Mouse (Mus musculus) heart, embryonic 14.5 days (tissue): ENCODE results near the gene Gen1. TPM values are rescaled to one million over a fixed set of nuclear protein-coding genes. Genes with fewer than 3 reads are reported as not detected.

Experiments
- ATAC-seq: fragments of 200-750 bp; cut with Nextera tagmentation; 2 replicates; pipeline ENCODE4 v1.8.0; 2017; ENCODE audit warnings: low read depth, moderate TSS enrichment; ENCODE audit not compliant: insufficient number of reproducible peaks, insufficient read depth, low FRiP score
- H3K27ac ChIP-seq, 2 experiments: fragments of 200-500 bp in 1 of 2; fragments of 300-500 bp in 1 of 2; sonication (generic) in 1 of 2; replicated peaks in 1 of 2; 2 replicates each; pipeline ENCODE4 v1.5.1; 2012 to 2014; ENCODE audit warnings: low read depth in 2 of 2, low read length in 2 of 2, control low read depth in 1 of 2, mild to moderate bottlenecking in 1 of 2, mixed read lengths in 1 of 2; ENCODE audit not compliant: control insufficient read depth in 1 of 2, insufficient read depth in 1 of 2
- H3K27me3 ChIP-seq: fragments of 300-500 bp; sonication (generic); 2 replicates; pipeline ENCODE4 v1.6.1; 2014; ENCODE audit warnings: mild to moderate bottlenecking, low read length, control low read depth; ENCODE audit not compliant: control insufficient read depth, insufficient read depth
- H3K36me3 ChIP-seq: fragments of 300-500 bp; sonication (generic); 2 replicates; pipeline ENCODE4 v1.6.1; 2014; ENCODE audit warnings: mild to moderate bottlenecking, control low read depth, low read length, mixed read lengths; ENCODE audit not compliant: control insufficient read depth, insufficient read depth
- H3K4me1 ChIP-seq, 2 experiments: fragments of 200-500 bp in 1 of 2; fragments of 300-500 bp in 1 of 2; sonication (generic) in 1 of 2; 2 replicates each; pipeline ENCODE4 v1.6.1; 2012 to 2014; ENCODE audit warnings: low read length in 2 of 2, control low read depth in 1 of 2, mixed read lengths in 1 of 2; ENCODE audit not compliant: control insufficient read depth in 2 of 2, insufficient read depth in 2 of 2
- H3K4me2 ChIP-seq: fragments of 300-500 bp; sonication (generic); 2 replicates; pipeline ENCODE4 v1.6.1; 2014; ENCODE audit warnings: mild to moderate bottlenecking, low read length
- H3K4me3 ChIP-seq, 2 experiments: fragments of 200-500 bp in 1 of 2; fragments of 300-500 bp in 1 of 2; sonication (generic) in 1 of 2; 2 replicates each; pipeline ENCODE4 v1.5.1; 2012 to 2014; ENCODE audit warnings: low read length in 2 of 2, mild to moderate bottlenecking in 2 of 2, control low read depth in 1 of 2, low read depth in 1 of 2, moderate library complexity in 1 of 2; ENCODE audit not compliant: control insufficient read depth in 1 of 2, insufficient read depth in 1 of 2
- H3K9ac ChIP-seq: fragments of 300-500 bp; sonication (generic); 2 replicates; pipeline ENCODE4 v1.6.1; 2014; ENCODE audit warnings: mild to moderate bottlenecking, low read length
- H3K9me3 ChIP-seq: fragments of 300-500 bp; sonication (generic); 2 replicates; pipeline ENCODE4 v1.6.1; 2016; ENCODE audit warnings: low read length, control low read depth; ENCODE audit not compliant: control insufficient read depth
- WGBS: fragments of 180-500 bp; shearing (Covaris S2); extraction: QIAGEN DNeasy Blood & Tissue Kit; methylation state at CpG from one replicate; pipeline ENCODE4 v1.1.7; 2014; 5-methylcytosine and 5-hydroxymethylcytosine counted together
- polyA plus RNA-seq: library from polyadenylated mRNA; unstranded; fragments of >200 nt; fragmentation: Nextera tagmentation; extraction: Ambion mirVana; gene quantifications from 2 replicates; pipeline ENCODE4 v1.2.1, GENCODE M21; 2014

Gen1 gene
- polyA plus RNA-seq, 1 experiment from 2014 or later, result 11.2 TPM

GRCm38 (mm10) chr12:11279886-11280285 lies 14.3 kb upstream of the Gen1 start:
- H3K4me3 ChIP-seq, result no peak overlapping the region
- H3K4me1 ChIP-seq, result no peaks in the 10 kb centered on the region; a peak in 1 of 4 replicates
- H3K9ac ChIP-seq, result no peak overlapping the region
- H3K27me3 ChIP-seq, result no peaks in the 10 kb centered on the region
- no peaks in the 10 kb centered on the region for H3K9me3 ChIP-seq
- H3K36me3 ChIP-seq, result peaks cover 75% of the 10 kb centered on the region
- 92% methylated on average over 3 of the region's 3 CpGs for WGBS
- ATAC-seq, result no peak
- H3K4me2 ChIP-seq, result no peak overlapping the region
- H3K27ac ChIP-seq, result no peak overlapping the region

DNA sequence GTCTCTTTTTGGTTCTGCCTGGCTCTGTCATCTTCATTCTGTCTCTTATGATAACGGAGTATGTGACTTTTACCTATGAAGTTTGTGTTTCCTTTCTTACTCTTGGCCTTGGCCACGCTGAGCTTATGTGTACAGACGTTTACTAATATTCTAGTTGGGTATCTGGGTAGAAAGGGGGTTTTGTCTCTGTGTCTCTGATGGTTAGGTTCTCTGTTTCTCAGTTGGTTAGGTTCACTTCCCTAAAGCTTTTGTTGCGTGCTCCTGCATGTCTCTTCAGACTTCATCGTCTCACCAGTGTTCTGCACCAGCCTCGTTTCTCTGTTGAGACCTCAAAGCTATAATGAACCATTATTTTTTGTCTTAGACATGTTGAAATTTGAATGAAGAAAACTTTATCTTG lies 11.6 kb upstream of the Gen1 start:
- no peaks in the 10 kb centered on the region; a peak in 1 of 4 replicates for H3K4me1 ChIP-seq
- H3K4me3 ChIP-seq, result no peak overlapping the region
- no peak overlapping the region for H3K27ac ChIP-seq
- 92% methylated on average over 6 of the region's 6 CpGs for WGBS
- no peaks in the 10 kb centered on the region for H3K27me3 ChIP-seq
- H3K9ac ChIP-seq, result no peak overlapping the region
- ATAC-seq, result no peak
- no peaks in the 10 kb centered on the region for H3K9me3 ChIP-seq
- H3K4me2 ChIP-seq, result no peak overlapping the region
- peaks cover 81% of the 10 kb centered on the region for H3K36me3 ChIP-seq

DNA sequence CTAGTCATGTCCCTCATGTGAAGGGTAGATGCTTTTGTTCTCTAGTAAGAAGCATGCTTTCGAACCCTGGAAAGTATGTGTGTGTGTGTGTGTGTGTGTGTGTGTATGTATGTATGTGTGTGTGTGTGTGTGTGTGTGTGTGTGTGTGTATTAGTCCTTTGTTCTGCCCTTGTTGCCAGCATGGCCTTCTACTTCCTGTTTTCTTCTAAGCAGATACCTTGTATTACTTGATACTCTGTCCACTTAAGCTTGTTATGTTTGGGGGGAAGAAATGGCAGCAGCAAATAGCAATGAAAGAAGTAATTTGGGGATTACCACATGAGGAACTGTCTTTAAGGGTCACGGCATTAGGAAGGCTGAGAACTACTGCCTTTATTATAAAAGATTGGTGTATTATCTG lies 11.0 kb upstream of the Gen1 start:
- Histone ChIP-seq H3K36me3 (peaks cover 82% of the 10 kb centered on the region), H3K9ac (no peak overlapping the region), H3K4me3 (no peak overlapping the region), H3K4me2 (no peak overlapping the region), H3K9me3 (no peaks in the 10 kb centered on the region), H3K4me1 (no peaks in the 10 kb centered on the region; a peak in 1 of 4 replicates), H3K27ac (no peak overlapping the region), H3K27me3 (no peaks in the 10 kb centered on the region)
- WGBS, result 84% methylated on average over 2 of the region's 2 CpGs
- no peak for ATAC-seq

GRCm38 (mm10) chr12:11273185-11273584 lies 7.6 kb upstream of the Gen1 start:
- Histone ChIP-seq H3K27ac (no peak overlapping the region), H3K9me3 (no peaks in the 10 kb centered on the region), H3K4me1 (peaks cover 0 to 8% of the 10 kb centered on the region in 2 experiments; a peak in 2 of 4 replicates), H3K27me3 (no peaks in the 10 kb centered on the region), H3K4me3 (no peak overlapping the region), H3K4me2 (no peak overlapping the region), H3K9ac (no peak overlapping the region), H3K36me3 (peaks cover 54% of the 10 kb centered on the region)
- WGBS, result 28% methylated on average over 1 of the region's 1 CpGs
- ATAC-seq, result no peak

DNA sequence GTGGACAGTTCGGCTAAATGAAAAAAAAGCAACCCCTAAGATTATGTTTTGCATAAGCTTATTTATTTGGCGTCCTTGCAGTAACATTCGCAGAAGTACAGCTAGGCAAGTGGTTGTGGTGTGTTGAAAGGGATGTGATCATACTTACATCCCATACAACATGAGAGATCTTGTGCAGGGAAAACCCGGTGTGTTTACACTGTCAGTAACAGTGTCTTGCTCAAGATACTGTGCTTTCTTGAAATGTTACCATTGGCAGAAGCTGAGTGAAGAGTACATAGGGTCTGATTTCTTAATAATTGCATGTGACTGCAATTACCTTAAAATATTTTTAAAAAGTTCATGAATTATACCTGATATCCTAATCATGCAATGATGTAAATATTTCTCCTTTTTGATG lies 7.0 kb upstream of the Gen1 start:
- WGBS, result 95% methylated on average over 4 of the region's 4 CpGs
- Histone ChIP-seq H3K9ac (no peak overlapping the region), H3K27ac (no peak overlapping the region), H3K4me3 (no peak overlapping the region), H3K4me2 (no peak overlapping the region), H3K27me3 (no peaks in the 10 kb centered on the region), H3K36me3 (peaks cover 49% of the 10 kb centered on the region), H3K9me3 (no peaks in the 10 kb centered on the region), H3K4me1 (peaks cover 0 to 13% of the 10 kb centered on the region in 2 experiments; a peak in 3 of 4 replicates)
- no peak for ATAC-seq

- peak overlapping the region; percentile 97 for H3K9ac ChIP-seq
- peaks cover 7% of the 10 kb centered on the region for H3K36me3 ChIP-seq
- no peaks in the 10 kb centered on the region for H3K27me3 ChIP-seq
- H3K9me3 ChIP-seq, result no peaks in the 10 kb centered on the region
- ATAC-seq, result no peak
- peak overlapping the region; percentile 14 to 96; a peak in 2 of 4 replicates for H3K27ac ChIP-seq
- H3K4me1 ChIP-seq, result peaks cover 2 to 27% of the 10 kb centered on the region in 2 experiments; a peak in 3 of 4 replicates
- WGBS, result 9% methylated on average over 4 of the region's 4 CpGs
- H3K4me2 ChIP-seq, result peak overlapping the region; percentile 87
- H3K4me3 ChIP-seq, result peak overlapping the region; percentile 63 to 90
Observed at GRCm38 (mm10) chr12:11267030-11267429, 1.4 kb upstream of the Gen1 start.

DNA sequence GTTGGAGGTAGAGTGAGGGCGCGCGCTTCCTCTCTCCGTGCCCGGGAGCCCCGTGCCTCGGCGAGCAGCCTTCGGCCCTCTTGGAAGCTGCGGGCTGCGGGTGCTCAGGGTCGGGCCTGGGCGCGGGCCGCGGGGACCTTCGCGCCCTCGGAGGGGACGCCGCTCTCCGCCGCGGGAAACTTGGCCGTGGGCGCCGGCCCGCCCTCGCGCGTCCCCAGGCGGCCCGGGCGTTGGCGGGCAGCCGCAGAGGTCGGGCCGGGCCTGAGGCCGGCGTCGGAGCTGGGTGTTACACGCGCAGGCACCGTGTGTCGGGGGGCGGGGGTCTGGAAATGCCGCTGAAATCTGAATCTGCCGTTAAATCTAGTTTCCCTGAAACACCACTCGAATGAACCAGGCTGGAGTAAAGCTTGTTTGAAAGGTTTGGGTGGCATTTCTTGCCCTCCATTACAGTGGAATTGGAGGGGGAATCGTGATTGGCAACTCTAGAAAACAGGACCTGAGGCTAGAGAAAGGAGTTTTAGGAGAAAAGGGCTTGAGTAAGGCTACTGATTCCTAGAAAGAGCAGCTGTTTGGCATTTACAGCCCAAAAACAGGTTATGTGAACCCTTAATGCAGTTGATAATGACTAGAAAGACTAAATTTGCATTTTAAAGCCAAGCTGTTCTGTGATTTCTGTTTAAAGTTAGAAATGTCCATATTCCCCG lies 833 bp upstream of the Gen1 start:
- peak overlapping the region; percentile 78 to 96 for H3K27ac ChIP-seq
- H3K36me3 ChIP-seq, result peaks cover 2% of the 10 kb centered on the region; the same call in 1 of the 2 replicates
- peaks cover 2 to 27% of the 10 kb centered on the region in 2 experiments; a peak in 3 of 4 replicates for H3K4me1 ChIP-seq
- peak overlapping the region; percentile 97 for H3K9ac ChIP-seq
- no peaks in the 10 kb centered on the region for H3K9me3 ChIP-seq
- peak overlapping the region; percentile 87 for H3K4me2 ChIP-seq
- H3K4me3 ChIP-seq, result peak overlapping the region; percentile 63 to 90
- ATAC-seq, result peak; percentile 55
- under 1% methylated on average over 46 of the region's 51 CpGs for WGBS
- H3K27me3 ChIP-seq, result no peaks in the 10 kb centered on the region
